Mouse (Mus musculus) embryonic facial prominence, embryonic 11.5 days (tissue): Measurements from ENCODE around the gene Ankrd33. TPM values are rescaled to one million over a fixed set of nuclear protein-coding genes. Genes with fewer than 3 reads are reported as not detected.
"Not testable (repeated sequence)": the region's sequence is repeated elsewhere in the genome, so short reads cannot be mapped to it uniquely, and the experiment has no call there.

Source experiments
- ATAC-seq: fragments of 200-750 bp; cut with Nextera tagmentation; replicated peaks from 2 replicates; pipeline ENCODE4 v1.8.0; 2017; ENCODE audit warnings: low read depth; ENCODE audit not compliant: insufficient number of reproducible peaks, low FRiP score, low TSS enrichment
- DNase-seq: peaks from one replicate; pipeline ENCODE4 v3.0.0-alpha.2; 2015; ENCODE audit warnings: low spot score
- H3K27ac ChIP-seq: fragments of 300-500 bp; sonication (generic); replicated peaks from 2 replicates; pipeline ENCODE4 v1.5.1; 2014; ENCODE audit warnings: mild to moderate bottlenecking, low read depth, low read length, control low read depth
- H3K27me3 ChIP-seq: fragments of 300-500 bp; sonication (generic); 2 replicates; pipeline ENCODE4 v1.6.1; 2014; ENCODE audit warnings: mild to moderate bottlenecking, low read length, moderate library complexity, mixed read lengths; ENCODE audit not compliant: control insufficient read depth, insufficient read depth
- H3K36me3 ChIP-seq: fragments of 300-500 bp; sonication (generic); replicated peaks from 2 replicates; pipeline ENCODE4 v1.6.1; 2014; ENCODE audit warnings: low read depth, mild to moderate bottlenecking, low read length, moderate library complexity, mixed read lengths; ENCODE audit not compliant: control insufficient read depth, insufficient read depth
- H3K4me1 ChIP-seq: fragments of 300-500 bp; sonication (generic); 2 replicates; pipeline ENCODE4 v1.6.1; 2014; ENCODE audit warnings: low read length, mixed read lengths; ENCODE audit not compliant: control insufficient read depth, insufficient read depth
- H3K4me2 ChIP-seq: fragments of 300-500 bp; sonication (generic); 2 replicates; pipeline ENCODE4 v1.6.1; 2014; ENCODE audit warnings: low read depth, mild to moderate bottlenecking, control low read depth, low read length, moderate library complexity
- H3K4me3 ChIP-seq: fragments of 300-500 bp; sonication (generic); 2 replicates; pipeline ENCODE4 v1.5.1; 2014; ENCODE audit warnings: low read depth, low read length, control low read depth
- H3K9ac ChIP-seq: fragments of 300-500 bp; sonication (generic); replicated peaks from 2 replicates; pipeline ENCODE4 v1.6.1; 2014; ENCODE audit warnings: mild to moderate bottlenecking, control low read depth, low read length
- H3K9me3 ChIP-seq: fragments of 300-500 bp; sonication (generic); replicated peaks from 2 replicates; pipeline ENCODE4 v1.6.1; 2016; ENCODE audit warnings: mild to moderate bottlenecking, low read length, inconsistent platforms, mixed read lengths; ENCODE audit not compliant: control insufficient read depth
- WGBS: fragments of 180-500 bp; shearing (Covaris S2); extraction: QIAGEN DNeasy Blood & Tissue Kit; methylation state at CpG from one replicate; pipeline ENCODE4 v1.1.7; 2014; 5-methylcytosine and 5-hydroxymethylcytosine counted together
- polyA plus RNA-seq: library from polyadenylated mRNA; unstranded; fragments of >200 nt; fragmentation: Nextera tagmentation; extraction: Ambion mirVana; gene quantifications from 2 replicates; pipeline ENCODE4 v1.2.1, GENCODE M21; 2014

The Ankrd33 gene
- polyA plus RNA-seq, 1 experiment from 2014 or later, result not detected

DNA sequence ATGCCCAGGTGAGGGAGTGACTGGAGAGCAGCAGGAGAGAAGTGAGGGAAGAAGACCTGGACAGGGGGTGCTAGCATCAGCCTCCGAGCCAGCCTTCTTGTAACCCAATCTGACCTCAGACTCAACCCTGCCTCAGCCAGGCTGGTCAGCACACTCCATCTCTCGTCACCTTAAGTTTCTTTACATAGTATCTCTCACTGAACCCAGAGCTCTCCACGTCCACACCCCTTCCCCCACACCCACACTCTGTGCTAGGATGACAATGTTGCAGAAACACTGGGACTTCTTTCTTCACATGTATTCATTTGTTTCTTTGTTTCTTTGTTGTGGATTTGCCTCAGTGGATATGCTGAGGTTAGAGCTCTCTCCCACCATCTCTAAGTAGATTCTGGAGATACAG lies 14.6 kb upstream of the Ankrd33 start:
- no peaks in the 10 kb centered on the region for H3K27me3 ChIP-seq
- no peak for DNase-seq

GRCm38 (mm10) chr15:101103605-101104304 lies 11.8 kb upstream of the Ankrd33 start:
- Histone ChIP-seq H3K4me3 (no peak overlapping the region), H3K4me1 (no peaks in the 10 kb centered on the region; the same call in 1 of the 2 replicates), H3K36me3 (no peaks in the 10 kb centered on the region), H3K4me2 (no peak overlapping the region), H3K9me3 (no peaks in the 10 kb centered on the region; the same call in 1 of the 2 replicates), H3K9ac (peak overlapping the region; percentile 32), H3K27ac (no peak overlapping the region), H3K27me3 (no peaks in the 10 kb centered on the region)
- ATAC-seq (no peak), DNase-seq (no peak)
- WGBS, result 64% methylated on average over 9 of the region's 9 CpGs

More for the DNA sequence above, 14.6 kb upstream of the Ankrd33 start:
- no peak for ATAC-seq
- Histone ChIP-seq H3K4me2 (no peak overlapping the region), H3K4me3 (no peak overlapping the region), H3K9ac (no peak overlapping the region), H3K27ac (no peak overlapping the region), H3K4me1 (peaks cover 2% of the 10 kb centered on the region), H3K36me3 (no peaks in the 10 kb centered on the region), H3K9me3 (no peaks in the 10 kb centered on the region; the same call in 1 of the 2 replicates)
- 85% methylated on average over 3 of the region's 3 CpGs for WGBS

DNA sequence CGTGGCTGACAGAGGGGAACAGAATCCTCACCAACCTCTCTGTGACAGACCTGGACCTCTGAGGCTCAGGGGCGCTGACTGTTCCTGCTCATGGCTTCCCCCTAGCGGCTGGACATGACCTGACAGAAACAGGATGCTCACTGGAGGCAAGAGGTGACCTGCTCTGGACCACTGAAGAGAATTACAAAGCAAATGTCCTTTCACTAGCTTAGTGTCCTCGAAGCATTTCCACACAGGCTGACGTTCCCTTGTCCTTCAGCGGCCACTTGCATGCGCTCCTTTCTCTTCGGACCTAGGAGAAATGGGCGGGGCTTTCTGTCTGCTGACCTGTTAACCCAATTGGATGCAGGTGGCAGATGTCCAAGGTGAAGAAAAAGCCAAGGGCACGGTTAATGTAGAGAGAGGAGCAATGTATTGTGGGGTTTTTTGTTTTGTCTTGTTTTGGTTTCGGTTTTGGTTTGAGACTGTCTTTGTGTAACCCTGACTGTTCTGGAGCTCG lies 10.0 kb upstream of the Ankrd33 start:
- H3K27ac ChIP-seq, result no peak overlapping the region
- 21% methylated on average over 12 of the region's 12 CpGs for WGBS
- no peaks in the 10 kb centered on the region for H3K27me3 ChIP-seq
- no peaks in the 10 kb centered on the region for H3K36me3 ChIP-seq
- H3K4me3 ChIP-seq, result no peak overlapping the region
- no peak overlapping the region for H3K9ac ChIP-seq
- peak; percentile 83 for DNase-seq
- peak; percentile 51; the same call in 1 of the 2 replicates for ATAC-seq
- H3K9me3 ChIP-seq, result no peaks in the 10 kb centered on the region; the same call in 1 of the 2 replicates
- no peaks in the 10 kb centered on the region; the same call in 1 of the 2 replicates for H3K4me1 ChIP-seq
- no peak overlapping the region for H3K4me2 ChIP-seq

GRCm38 (mm10) chr15:101106011-101106410 lies 9.5 kb upstream of the Ankrd33 start:
- no peaks in the 10 kb centered on the region for H3K9me3 ChIP-seq
- no peaks in the 10 kb centered on the region; the same call in 1 of the 2 replicates for H3K4me1 ChIP-seq
- no peak overlapping the region for H3K4me3 ChIP-seq
- H3K27ac ChIP-seq, result no peak overlapping the region
- ATAC-seq (no peak), DNase-seq (no peak)
- H3K27me3 ChIP-seq, result no peaks in the 10 kb centered on the region
- WGBS, result 86% methylated on average over 10 of the region's 10 CpGs
- H3K36me3 ChIP-seq, result no peaks in the 10 kb centered on the region
- H3K9ac ChIP-seq, result no peak overlapping the region
- no peak overlapping the region for H3K4me2 ChIP-seq

DNA sequence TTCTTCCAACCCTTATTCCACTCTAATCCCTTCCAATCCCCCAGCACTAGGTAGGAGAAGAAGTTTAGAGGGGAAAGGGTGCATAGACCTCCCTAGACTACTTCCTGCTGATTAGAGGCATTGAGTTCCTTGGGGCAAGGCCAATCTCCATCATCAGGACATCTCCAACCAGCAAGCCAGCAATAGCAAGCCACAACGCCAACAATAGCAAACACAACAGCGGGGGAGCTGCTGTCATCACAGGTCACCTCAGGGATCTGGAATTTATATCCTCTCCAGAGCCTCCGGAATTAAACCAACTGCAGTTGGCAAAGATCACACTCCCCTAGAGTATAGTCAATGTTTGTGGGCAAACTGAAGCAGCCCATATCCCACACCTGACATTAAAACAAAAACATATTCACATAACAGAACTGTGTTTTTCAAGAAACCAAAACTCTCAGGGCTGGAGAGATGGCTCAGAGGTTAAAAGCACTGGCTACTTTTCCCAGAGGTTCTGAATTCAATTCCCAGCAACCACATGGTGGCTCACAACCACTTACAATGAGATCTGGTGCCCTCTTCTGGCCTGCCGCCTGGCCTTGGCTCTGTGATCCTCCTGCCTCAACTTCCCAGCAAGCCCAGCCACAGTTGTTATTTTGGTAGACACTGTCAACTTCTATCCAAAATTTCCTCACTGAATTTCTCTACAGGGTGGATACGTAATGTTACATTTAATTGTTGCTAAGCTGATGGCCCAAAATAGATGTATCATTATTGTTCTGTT lies 7.5 kb upstream of the Ankrd33 start:
- DNase-seq, result no peak
- H3K36me3 ChIP-seq, result no peaks in the 10 kb centered on the region
- WGBS, result 83% methylated on average over 5 of the region's 5 CpGs
- H3K4me1 ChIP-seq, result no peaks in the 10 kb centered on the region; the same call in 1 of the 2 replicates
- no peak overlapping the region for H3K4me3 ChIP-seq
- H3K9ac ChIP-seq, result no peak overlapping the region
- no peak overlapping the region for H3K27ac ChIP-seq
- no peaks in the 10 kb centered on the region for H3K27me3 ChIP-seq
- no peak for ATAC-seq
- no peak overlapping the region for H3K4me2 ChIP-seq
- H3K9me3 ChIP-seq, result no peaks in the 10 kb centered on the region

GRCm38 (mm10) chr15:101113176-101113575 lies 2.4 kb upstream of the Ankrd33 start:
- DNase-seq (peak; percentile 29), ATAC-seq (no peak)
- 62% methylated on average over 8 of the region's 8 CpGs for WGBS
- no peak overlapping the region for H3K4me3 ChIP-seq
- H3K9me3 ChIP-seq, result no peaks in the 10 kb centered on the region
- H3K4me2 ChIP-seq, result no peak overlapping the region
- no peaks in the 10 kb centered on the region for H3K27me3 ChIP-seq
- H3K27ac ChIP-seq, result no peak overlapping the region
- H3K9ac ChIP-seq, result no peak overlapping the region
- no peaks in the 10 kb centered on the region for H3K36me3 ChIP-seq
- H3K4me1 ChIP-seq, result no peaks in the 10 kb centered on the region

DNA sequence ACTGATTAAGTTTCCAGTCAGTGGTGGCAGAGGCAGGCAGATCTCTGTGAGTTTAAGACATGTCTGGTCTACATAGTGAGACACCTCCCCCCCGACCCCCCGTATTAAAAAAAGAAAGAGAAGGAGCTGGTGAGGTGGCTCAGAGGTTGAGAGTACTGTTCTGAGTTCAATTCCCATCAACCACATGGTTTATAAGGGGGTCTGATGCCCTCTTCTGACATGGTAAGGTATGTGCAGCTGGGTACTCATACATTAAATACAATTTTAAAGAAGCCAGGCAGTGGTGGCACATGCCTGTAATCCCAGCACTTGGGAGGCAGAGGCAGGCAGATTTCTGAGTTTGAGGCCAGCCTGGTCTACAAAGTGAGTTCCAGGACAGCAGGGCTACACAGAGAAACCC lies 1.8 kb upstream of the Ankrd33 start:
- H3K4me1 ChIP-seq, H3K9me3 ChIP-seq, ATAC-seq, H3K4me2 ChIP-seq, H3K27me3 ChIP-seq, H3K36me3 ChIP-seq, H3K27ac ChIP-seq, H3K4me3 ChIP-seq, DNase-seq, H3K9ac ChIP-seq: not testable (repeated sequence)
- 86% methylated on average over 2 of the region's 2 CpGs for WGBS
